Mouse (Mus musculus) midbrain, embryonic 12.5 days (tissue): ENCODE results near the gene Trim72. TPM values are rescaled to one million over a fixed set of nuclear protein-coding genes. Genes with fewer than 3 reads are reported as not detected.

Source experiments
- polyA plus RNA-seq: library from polyadenylated mRNA; unstranded; fragments of >200 nt; fragmentation: Nextera tagmentation; extraction: Ambion mirVana; gene quantifications from 2 replicates; pipeline ENCODE4 v1.2.1, GENCODE M21; 2016

Trim72 gene
- polyA plus RNA-seq, 1 experiment from 2014 or later, result not detected

Other genes with a start within 250 kb of the Trim72 start
- gene Orai3, start 234.1 kb upstream of the Trim72 start, polyA plus RNA-seq, result 6.2 and 8.1 TPM in 2 replicates
- gene Setd1a, start 227.3 kb upstream of the Trim72 start, polyA plus RNA-seq, result 22.9 and 23.7 TPM in 2 replicates
- gene Gm49388, start 218.3 kb upstream of the Trim72 start, polyA plus RNA-seq, result not detected in 2 replicates
- gene Hsd3b7, start 203.3 kb upstream of the Trim72 start, polyA plus RNA-seq, result 8.1 and 8.3 TPM in 2 replicates
- 20.1 and 21.5 TPM in 2 replicates for gene Stx4a, start 179.7 kb upstream of the Trim72 start, polyA plus RNA-seq
- gene Stx1b, start 179.4 kb upstream of the Trim72 start, polyA plus RNA-seq, result 16.3 and 19.9 TPM in 2 replicates
- 22.5 and 24.6 TPM in 2 replicates for gene Zfp646, start 127.7 kb upstream of the Trim72 start, polyA plus RNA-seq
- gene Zfp668, start 127.1 kb upstream of the Trim72 start, polyA plus RNA-seq, result 39.0 and 39.2 TPM in 2 replicates
- 0.77 and 0.79 TPM in 2 replicates for gene Prss53, start 113.0 kb upstream of the Trim72 start, polyA plus RNA-seq
- not detected in 2 replicates for gene Gm21974, start 108.5 kb upstream of the Trim72 start, polyA plus RNA-seq
- gene Vkorc1, start 108.3 kb upstream of the Trim72 start, polyA plus RNA-seq, result 42.7 and 54.4 TPM in 2 replicates
- 83.7 and 85.5 TPM in 2 replicates for gene Bckdk, start 99.9 kb upstream of the Trim72 start, polyA plus RNA-seq
- gene Kat8, start 91.4 kb upstream of the Trim72 start, polyA plus RNA-seq, result 54.4 and 55.2 TPM in 2 replicates
- 0.43 and 1.3 TPM in 2 replicates for gene Prss8, start 73.8 kb upstream of the Trim72 start, polyA plus RNA-seq
- 9.3 and 10.4 TPM in 2 replicates for gene Prss36, start 57.2 kb upstream of the Trim72 start, polyA plus RNA-seq
- 518 and 540 TPM in 2 replicates for gene Fus, start 36.5 kb upstream of the Trim72 start, polyA plus RNA-seq
- 8.0 and 9.1 TPM in 2 replicates for gene Pycard, start 10.1 kb upstream of the Trim72 start, polyA plus RNA-seq
- gene Itgam, start 58.7 kb downstream of the Trim72 start, polyA plus RNA-seq, result 0.42 and 1.0 TPM in 2 replicates
- not detected in 2 replicates for gene Gm49368, start 58.7 kb downstream of the Trim72 start, polyA plus RNA-seq
- 0.05 TPM in 1 of 2 replicates, not detected in the other for gene Itgax, start 125.6 kb downstream of the Trim72 start, polyA plus RNA-seq
- gene Itgad, start 150.4 kb downstream of the Trim72 start, polyA plus RNA-seq, result not detected in 2 replicates
- gene Cox6a2, start 202.4 kb downstream of the Trim72 start, polyA plus RNA-seq, result not detected in 2 replicates
- 16.3 and 16.7 TPM in 2 replicates for gene Armc5, start 233.4 kb downstream of the Trim72 start, polyA plus RNA-seq
- 13.2 TPM in 2 replicates for gene 9130023H24Rik, start 234.1 kb downstream of the Trim72 start, polyA plus RNA-seq
- 39.6 and 50.5 TPM in 2 replicates for gene Tgfb1i1, start 242.9 kb downstream of the Trim72 start, polyA plus RNA-seq